Mouse (Mus musculus): ENCODE results near the gene Ttc41. TPM values are rescaled to one million over a fixed set of nuclear protein-coding genes. Genes with fewer than 3 reads are reported as not detected.
"Not testable (repeated sequence)": the region's sequence is repeated elsewhere in the genome, so short reads cannot be mapped to it uniquely, and the experiment has no call there.

Ttc41 gene
- 1 to 10 TPM; 1.2 to 1.3 TPM for total RNA-seq (2021)
- long read RNA-seq: 0 reads

DNA sequence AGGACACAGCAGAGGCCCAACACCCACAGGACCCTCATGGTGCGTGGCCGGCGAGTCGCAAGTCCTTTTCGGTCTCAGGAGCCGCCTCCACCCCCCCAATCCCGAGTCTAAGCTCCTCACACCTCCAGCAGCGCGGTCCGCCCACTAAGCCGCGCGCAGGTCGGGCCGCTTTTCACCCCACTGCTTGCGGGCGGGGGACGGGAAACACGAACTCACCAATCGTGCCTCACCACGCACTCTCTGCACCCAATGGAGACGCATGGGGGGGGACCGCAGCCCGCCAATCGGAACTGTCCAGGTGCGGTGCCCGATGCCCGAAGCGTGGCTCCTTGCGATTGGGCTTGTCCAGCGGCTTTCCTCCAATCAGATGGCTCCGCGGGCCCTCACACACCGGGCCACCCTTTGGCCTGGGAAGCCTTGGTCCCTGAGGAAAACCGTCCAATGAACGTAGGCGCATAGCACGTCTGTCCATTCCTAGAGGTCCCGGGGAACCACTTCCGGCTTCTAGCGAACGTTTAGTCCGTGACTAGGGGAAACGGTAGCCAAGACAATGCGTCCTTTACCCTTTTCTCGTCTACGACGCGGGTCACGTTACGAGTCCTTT is at the start of gene Ttc41, which contains the start of gene Hsp90b1:
TSS of gene Ttc41 (plus strand) at position 494 of the 604 bp plus-strand sequence.
TSS of gene Hsp90b1 (minus strand) at position 192 of the 604 bp plus-strand sequence.
- peak; percentile 100 for DNase-seq (ENCODE audit: low spot score in 2 of 2)

DNA sequence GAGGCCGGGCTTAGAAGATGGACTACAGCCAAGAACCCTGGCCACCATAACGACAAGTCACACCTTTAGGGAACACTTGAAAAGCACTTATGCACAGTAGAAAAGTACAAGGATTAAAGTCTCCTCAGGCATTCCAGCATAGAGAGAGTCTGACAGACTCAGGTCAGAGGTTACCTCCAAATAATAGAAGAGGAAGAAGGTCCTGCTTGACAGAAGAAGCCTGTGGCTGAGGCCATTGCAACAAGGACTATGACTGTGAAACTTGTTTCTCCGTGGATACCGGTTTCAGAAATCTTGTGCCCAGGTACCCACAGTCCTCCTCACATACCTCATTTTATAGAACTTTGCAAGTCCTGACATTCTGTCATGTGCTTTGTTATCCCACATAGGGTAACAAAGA is 35.1 kb upstream of the Ttc41 start:
- DNase-seq (ENCODE audit: low spot score in 2 of 2): not testable (repeated sequence)

DNA sequence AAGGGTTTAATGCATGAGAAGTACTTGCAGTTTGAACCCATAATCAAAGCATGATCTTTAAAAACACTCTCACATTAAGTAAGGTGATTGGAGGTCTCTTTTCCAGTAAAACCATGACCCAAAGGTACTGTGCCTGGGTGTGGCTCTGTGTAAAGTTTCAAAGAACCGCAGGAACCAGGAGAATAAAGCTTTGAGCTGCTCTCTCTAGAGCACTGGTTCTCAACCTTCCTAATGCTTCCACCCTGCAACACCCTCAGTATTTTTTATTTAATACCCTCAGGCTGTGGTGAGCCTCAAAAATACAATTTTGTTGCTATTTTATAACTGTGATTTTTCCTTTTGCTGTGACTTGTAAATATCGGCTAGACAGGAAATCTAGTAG is 20.8 kb upstream of the Ttc41 start:
- DNase-seq (ENCODE audit: low spot score in 2 of 2): not testable (repeated sequence)

DNA sequence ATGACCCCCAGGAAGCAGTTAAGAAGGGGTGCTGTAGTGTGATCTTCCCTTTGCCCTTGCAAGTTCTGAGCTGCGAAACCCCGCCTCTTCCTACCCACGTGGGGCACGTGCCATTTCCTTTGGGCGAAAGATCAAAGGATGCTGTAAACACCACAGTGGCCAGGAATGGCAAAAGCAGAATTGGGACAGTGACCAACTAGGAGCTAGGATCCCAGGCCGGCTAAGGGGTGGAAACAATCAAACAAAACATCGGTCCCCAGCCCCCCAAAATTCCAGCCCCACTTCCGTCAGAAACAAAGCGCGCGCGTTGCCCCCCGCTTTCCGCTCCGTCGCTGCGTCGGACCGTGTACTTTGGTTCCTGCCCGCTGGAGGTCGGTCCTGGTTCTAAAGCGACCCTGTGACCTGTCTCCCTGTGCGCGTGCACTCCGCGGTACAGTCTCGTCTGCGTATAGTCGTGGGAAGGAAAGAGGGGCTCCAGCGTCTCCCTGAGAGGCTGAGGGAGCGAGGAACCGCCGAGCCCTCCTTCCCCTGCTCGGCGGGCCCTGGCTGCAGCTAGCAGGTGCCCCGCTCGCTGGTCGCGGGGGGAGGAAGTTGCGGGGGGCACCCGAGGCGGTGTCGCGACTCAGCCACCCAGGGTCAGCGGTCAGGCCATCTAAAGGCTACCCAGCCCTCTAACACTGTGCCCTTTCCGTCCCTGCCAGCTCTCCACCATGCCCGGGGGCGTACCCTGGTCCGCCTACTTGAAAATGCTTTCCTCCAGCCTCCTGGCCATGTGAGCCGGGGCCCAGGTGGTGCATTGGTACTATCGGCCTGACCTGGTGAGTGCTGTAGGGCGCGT is 20.2 kb upstream of the Ttc41 start:
- DNase-seq (ENCODE audit: low spot score in 2 of 2): peak; percentile 67 to 84

DNA sequence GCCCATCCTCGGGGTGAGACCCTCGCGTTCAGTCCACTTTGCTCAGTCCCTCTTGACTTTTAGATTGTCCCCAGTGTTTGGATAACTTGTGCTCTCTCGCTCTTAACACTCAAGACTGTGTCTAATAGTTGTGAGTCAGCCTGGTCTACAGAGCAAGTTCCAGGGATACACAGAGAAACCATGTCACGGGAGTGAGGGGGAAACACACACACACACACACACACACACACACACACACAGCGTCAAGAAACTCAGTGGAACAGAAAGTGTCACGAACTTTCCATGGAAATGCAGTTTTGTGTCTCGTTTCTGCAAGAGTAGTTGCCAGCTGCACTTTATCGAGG is 19.6 kb upstream of the Ttc41 start:
- DNase-seq (ENCODE audit: low spot score in 2 of 2): not testable (repeated sequence)

DNA sequence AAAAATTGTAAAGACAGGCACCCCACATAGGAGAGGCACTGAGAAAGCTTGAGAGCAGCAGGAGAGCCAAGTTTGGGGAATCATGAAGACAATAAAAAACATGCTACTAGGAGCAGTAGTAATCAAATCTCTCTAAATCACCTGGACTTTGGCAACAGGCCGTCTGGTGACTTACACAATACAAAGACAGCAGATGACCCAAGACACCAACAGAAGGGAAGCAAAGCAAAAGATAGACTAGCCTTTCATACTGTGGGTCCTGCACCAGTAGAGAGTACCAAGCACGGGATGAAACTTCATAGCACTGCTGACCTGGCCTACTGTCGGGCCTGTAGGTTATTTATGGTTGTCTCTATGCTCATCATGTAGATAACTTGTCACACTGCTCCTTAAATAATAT is 5.4 kb upstream of the Ttc41 start:
- DNase-seq (ENCODE audit: low spot score in 2 of 2): no peak

DNA sequence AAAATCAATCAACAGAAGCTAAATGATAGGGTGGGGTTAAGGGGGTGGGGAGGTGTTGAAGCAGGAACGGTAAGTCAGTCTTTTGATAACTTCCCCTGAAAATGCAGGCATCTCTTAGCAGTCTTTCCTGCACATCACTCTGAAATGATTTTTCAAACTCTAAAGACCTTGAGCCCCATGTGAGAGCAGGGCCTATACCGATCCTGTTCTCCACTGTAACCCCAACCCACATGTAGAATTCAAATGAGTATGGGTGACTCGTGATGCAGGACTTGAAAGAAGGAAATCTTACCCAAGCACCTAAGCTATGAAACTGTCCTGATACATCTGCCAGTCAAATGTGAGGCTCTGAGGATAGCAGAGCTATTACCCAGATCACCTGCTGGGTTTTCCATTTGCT is 4.6 kb upstream of the Ttc41 start:
- no peak for DNase-seq (ENCODE audit: low spot score in 2 of 2)

DNA sequence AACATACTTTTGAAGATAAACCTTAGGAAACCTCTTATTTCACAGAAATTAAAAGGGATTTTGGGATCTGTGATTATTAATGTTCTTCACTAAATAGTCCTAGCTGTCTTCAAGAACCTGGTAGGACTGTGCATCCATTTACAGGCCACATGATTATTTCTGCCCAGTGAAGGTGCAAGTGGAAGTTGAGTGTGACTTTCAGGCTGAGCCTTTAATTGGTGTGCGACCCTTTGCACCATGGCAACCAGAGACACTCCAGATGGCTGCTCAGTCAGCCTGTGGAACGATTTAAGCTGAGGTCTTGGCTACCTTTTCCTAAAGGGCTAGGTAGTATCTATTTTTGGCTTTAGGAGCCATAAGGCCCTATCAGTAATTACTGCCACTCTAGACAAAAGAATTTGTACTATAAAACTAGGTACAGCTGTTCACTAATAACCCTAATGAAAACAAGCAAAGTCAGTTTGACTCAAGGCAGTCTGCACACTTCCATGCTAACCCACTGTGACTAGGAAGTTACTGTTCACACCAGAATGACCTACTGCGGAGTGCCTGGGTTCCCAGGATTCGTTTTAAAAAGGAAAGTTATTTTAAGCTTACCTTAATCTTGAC is 3.2 kb upstream of the Ttc41 start:
- DNase-seq (ENCODE audit: low spot score in 2 of 2): no peak

DNA sequence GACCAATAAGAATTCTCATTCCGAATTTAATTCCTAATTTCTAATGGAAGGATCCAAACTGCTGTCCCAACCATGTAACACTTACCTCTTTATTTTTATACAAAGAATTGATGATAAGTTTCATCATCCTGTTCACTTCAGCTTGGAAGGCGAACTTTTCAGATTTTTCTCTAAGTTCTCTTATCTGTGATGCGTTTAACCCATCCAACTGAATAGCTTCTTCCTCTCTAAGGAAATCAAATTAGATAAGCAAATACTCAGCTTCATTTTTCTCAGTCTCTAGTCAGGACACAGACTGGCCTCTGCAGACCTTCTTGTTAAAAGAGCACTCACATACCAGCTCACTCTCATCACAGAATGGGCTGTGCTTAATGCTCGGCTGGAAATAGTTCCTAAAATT is 2.2 kb upstream of the Ttc41 start:
- DNase-seq (ENCODE audit: low spot score in 2 of 2): no peak

DNA sequence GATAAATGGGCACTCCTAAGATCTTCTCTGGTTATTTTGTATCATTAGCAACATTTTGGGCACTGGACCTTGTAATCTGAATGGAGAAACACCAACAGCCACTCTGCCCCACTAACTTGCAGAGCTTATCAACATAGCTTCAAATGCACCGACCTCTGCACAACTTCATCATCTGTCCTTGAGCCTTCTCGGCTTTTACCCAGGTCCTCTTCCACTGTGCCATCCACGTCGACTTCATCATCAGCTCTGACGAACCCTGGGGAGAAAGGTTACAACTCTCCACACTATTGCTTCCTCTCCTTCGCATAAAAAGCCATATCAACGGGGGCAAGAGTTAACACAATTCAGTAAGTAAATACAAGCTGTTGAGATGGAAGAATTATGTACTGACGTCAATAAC is 1.5 kb upstream of the Ttc41 start:
- no peak for DNase-seq (ENCODE audit: low spot score in 2 of 2)

DNA sequence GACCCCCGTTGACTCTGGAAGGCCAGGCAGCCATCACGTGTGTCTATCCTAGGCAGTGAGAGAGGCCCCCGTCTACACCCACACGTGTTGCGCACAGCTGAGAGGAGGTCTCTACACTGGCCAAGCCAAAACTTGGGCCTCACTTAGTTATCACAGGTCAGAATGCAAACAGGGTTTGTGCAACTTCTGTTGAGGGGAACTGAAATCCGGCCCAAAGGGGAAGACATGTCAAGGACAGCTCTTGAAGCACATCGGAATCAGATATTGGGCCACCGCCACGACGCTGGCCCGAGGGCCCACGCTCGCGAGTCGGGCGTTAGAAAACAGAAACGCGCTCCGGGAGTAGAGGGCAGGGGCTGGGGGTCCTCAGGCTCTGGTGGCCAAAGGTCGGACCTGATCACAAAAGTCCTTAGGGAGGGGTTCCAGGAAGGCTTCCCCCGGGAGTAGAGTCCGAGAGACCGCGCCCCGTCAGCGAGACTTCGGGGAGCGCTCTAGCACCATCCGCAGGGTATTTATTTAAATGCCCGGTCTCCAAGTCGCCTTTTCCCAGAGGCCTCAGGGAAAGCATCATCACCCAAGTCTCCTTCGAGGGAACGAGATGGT is 921 bp upstream of the Ttc41 start:
- peak in 1 of 2 experiments; percentile 25 for DNase-seq (ENCODE audit: low spot score in 2 of 2)

DNA sequence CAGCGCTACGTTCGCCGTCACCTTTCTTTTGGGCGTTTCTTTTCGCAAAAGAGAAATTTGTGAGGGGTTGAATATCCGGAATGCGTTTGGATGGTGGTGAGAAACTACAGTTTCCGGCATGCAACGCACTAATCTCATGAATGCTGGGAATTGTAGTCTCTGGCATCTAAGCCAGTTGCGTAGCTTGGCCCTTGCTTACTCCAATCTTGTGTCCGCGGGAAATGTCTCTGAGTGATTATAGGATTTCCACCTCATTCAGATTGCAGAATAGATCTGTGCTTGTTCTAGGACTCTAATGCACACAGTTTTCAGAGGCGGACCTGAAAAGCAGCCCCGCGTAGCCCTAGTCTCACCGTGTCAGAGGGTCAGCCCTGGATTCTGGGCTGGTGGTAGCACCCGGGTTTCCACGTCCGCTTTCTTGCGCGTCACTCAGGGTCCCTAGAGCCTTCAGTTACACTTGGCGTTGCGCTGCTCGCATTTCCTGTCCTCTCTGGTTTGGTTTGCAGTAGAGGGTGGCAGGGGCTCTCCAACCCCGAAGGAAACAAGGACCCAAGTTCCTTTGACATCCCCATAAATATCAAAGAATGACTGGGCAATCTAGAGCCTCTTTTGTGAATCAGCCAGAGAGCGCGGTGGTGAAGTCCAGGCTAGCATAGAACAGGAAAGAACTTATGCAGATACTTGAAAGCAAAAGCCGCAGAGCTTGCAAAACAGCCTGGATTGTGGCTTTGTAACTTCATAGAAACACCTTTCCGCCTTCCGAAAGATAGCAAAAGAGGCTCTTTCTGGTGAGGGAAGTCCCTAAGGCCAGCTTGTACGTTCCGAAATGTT is 526 bp downstream of the Ttc41 start:
- no peak for DNase-seq (ENCODE audit: low spot score in 2 of 2)

DNA sequence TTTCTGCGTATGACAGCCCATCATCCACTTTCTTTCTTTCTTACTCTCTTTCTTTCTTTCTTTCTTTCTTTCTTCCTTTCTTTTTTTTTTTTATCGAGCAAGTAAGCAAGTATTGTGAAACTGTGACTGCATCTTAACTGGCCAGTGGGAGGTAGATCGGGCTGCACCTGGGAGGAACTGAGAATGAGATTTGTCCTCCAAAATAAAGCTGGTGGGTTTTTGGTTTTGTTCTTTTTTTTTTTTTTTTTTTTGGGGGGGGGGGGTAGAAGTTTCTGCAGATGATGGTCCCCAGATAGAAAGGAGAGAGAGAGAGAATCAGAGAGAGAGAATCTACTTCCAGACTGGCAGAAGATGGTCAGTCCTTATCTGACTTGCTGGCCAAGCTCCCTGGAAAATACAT is 1.5 kb downstream of the Ttc41 start:
- DNase-seq (ENCODE audit: low spot score in 2 of 2): no peak

DNA sequence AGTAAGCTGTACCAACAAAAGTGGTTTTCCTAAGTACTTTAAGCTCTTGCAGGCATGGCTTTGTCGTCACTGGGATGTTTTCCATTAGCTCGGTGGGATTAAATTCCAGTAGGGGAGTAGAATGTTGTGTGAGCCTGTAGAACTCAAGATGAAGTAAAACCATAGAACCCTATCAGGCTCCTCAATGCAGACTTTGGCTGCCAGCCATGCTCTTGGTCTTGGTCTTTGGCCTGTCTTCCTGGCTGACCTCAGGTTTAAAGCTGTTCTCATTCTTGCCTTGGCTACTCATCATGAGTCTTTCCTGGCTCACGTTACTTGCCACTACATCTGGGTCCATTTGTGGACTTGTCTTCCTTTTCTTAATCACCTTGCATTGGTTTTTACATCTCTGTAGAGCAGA is 6.5 kb downstream of the Ttc41 start:
- no peak for DNase-seq (ENCODE audit: low spot score in 2 of 2)

DNA sequence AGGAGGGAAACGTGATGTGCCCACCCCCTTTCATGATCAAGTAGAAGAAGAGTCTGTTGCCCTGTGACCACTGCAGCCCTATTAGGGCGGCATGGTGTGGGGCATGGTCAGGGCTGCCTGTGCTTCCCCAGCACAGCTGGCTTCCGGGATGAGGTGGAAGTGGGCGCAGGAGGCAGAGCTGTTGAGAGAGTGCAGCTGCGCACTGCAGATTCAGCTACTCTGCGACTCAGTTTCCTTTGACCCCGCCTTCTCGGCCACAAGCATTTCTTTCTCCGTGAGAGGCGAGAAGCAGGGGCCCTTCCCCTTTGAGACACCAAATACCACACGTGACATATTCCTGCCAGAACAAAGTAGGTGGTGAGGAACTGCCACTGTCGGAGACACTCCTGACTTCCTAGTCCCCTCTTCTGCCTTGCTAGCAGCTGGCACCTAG is 22.0 kb downstream of the Ttc41 start:
- peak in 1 of 2 experiments; percentile 25 for DNase-seq (ENCODE audit: low spot score in 2 of 2)

DNA sequence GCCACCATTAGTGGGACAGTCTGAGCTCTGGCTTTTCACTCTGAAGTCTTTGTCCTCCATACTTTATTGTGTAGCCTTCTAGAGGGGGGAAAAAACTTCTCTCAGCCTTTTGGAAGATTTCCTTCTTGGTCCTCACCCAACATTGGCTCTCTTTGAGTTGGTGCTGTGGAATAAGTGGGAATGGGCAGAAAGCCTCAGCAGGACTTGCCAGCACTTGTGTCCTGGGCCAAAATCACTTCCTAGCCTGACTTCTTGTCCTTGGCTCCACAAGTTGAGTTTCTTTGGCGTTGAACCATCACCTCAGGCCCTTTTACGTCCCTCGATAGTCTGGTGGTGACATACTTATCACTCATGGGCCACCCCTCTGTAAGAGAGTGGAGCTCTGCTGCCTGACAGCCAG is 22.6 kb downstream of the Ttc41 start:
- DNase-seq (ENCODE audit: low spot score in 2 of 2): peak in 1 of 2 experiments; percentile 16

DNA sequence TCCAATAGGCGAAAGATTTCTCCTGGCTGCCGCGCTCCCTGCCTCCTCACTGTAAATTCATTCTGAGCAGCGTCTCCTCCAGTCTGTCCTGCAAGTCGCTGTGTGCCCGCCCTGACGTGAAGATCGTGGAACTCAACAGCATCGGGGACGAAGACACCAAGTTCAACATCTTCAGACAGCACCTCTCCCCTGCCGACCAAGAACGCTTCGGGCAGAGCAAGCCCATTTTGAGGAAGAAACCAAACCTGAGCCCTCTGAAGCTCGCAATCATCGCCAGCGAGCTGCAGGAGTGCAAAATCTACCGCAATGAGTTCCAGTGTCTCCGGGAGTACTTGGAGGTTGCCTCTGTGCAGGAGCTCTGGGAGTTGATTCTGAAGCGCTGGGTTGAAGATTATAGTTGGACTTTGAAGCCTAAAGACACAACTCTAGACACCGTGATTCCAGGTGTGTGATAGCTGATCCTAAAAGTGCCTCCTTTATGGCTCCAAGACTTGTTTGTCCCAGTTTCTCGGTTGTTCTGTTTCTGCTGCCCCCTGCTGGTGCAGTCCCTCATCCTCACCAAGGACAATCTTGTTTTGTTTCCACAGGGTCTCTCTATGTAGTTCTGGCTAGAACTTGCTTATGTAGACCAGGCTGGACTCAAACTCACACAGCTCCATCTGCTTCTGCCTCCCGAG is 25.4 kb downstream of the Ttc41 start:
- DNase-seq (ENCODE audit: low spot score in 2 of 2): peak; percentile 50 to 94

DNA sequence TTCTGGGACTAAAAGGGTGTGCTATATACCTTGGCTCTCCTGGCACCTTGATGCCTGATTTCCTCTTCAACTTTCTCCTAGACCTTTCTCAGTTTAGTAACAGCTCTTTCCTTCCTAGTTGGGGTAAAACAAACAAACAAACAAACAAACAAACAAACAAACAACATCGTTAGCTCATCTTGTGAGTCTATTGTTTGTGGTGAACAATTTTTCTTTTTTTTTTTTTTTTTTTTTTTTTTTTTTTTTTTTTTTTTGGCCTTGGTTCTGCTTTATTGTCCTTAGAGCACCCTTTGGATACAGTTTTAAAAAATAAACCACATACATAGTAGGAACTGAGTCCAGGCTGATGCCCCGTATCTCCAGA is 25.9 kb downstream of the Ttc41 start:
- DNase-seq (ENCODE audit: low spot score in 2 of 2): no peak

DNA sequence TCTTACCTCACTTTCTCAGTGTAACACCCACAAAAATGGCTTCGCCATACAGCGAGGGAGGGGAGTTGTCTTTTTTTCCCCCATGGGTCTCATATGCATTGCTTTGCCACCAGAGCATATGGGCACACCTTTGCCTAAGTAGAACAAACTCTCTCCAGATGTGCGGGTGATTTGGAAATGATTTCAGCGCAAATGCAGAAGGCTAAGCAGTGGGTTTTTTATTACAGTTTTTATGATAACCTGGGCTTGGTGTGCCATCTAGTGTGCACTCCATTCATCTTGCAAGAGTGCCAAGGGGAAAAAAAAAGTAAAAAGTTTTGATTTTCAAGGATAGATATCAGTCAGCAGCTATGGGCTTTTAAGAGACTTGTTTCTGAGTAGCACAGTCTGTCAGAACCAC is 29.4 kb downstream of the Ttc41 start:
- no peak for DNase-seq (ENCODE audit: low spot score in 2 of 2)

DNA sequence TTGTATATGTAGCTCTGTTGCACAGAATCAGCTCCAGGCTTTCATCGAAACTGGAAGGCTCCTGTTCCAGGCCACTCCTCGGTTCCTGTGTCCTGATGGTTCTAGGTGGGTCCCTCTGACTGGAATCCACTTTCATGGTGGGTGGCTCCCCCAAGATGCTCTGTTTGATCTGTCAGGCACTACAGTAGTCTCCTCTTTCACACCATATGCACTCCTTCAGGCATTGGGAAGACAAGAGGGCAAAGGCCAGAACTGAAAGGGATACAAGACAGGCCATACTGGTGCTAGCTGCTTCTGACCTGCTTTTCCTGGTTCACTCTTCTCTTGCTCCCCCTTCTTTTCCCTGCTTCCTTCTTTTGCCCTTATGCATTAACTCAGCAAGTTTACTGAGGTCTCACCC is 37.3 kb downstream of the Ttc41 start:
- no peak for DNase-seq (ENCODE audit: low spot score in 2 of 2)

DNA sequence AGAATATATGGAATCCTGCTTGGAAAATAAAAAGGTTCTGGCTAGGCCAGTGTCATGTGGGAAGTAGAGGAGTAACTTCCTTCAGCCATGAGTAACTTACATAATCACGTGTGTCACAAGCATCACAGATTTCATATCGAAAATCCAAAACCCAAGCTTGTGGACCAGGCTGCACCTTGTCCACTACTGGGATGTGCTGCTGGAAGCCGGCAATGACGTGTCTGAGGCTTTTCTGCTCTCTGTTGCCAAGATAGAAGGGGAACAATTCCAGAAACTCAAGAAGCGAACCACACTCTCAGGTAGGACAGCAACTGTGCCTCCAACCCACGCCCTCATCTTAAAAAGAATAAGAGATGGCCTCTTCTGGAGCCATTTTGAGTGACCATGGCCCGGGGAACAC is 38.7 kb downstream of the Ttc41 start:
- no peak for DNase-seq (ENCODE audit: low spot score in 2 of 2)
